Mouse (Mus musculus): ENCODE results near the gene Gm20479.

The Gm20479 gene

GRCm38 (mm10) chr7:27334405-27334911 lies 22.8 kb downstream of the Gm20479 start:
- no peak for DNase-seq (ENCODE audit: low read depth, low spot score)

DNA sequence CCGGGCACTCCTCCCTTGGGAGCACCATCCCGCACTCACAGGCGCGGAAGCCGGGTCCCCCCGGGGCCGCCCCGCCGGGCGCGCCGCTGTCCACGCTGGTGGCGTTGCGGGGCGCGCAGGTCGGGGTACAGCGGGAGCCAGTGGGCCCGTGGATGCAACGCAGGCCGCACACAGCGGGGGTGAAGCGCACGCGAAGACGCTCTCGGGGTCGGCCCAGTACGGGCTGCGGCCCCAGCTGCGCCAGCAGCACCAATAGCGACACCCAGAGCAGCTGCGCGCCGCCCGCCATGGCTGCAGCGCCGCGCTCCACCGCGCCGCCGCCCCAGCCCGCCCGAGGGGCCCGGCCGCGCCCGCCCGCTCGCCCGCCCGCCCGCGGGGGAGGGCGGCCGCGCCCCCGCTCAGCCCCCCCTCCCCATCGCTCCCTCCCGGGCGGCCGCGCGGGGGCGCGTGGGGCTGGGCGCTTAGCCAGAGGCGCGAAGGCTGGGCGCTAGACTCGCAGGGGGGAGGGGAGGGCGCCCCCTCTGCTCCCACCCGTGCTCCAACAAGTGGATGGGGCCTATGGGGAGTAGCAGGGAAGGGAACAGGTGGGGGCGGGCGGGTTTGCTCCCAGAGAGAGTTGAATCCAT lies 23.8 kb downstream of the Gm20479 start:
- no peak for DNase-seq (ENCODE audit: low read depth, low spot score)

- no peak for DNase-seq (ENCODE audit: low read depth, low spot score)
Observed at GRCm38 (mm10) chr7:27332353-27333199, 24.6 kb downstream of the Gm20479 start.

- DNase-seq (ENCODE audit: low read depth, low spot score), result no peak
Observed at GRCm38 (mm10) chr7:27331854-27332253, 25.4 kb downstream of the Gm20479 start.

- DNase-seq (ENCODE audit: low read depth, low spot score), result no peak
Observed at GRCm38 (mm10) chr7:27331541-27331851, 25.7 kb downstream of the Gm20479 start.

DNA sequence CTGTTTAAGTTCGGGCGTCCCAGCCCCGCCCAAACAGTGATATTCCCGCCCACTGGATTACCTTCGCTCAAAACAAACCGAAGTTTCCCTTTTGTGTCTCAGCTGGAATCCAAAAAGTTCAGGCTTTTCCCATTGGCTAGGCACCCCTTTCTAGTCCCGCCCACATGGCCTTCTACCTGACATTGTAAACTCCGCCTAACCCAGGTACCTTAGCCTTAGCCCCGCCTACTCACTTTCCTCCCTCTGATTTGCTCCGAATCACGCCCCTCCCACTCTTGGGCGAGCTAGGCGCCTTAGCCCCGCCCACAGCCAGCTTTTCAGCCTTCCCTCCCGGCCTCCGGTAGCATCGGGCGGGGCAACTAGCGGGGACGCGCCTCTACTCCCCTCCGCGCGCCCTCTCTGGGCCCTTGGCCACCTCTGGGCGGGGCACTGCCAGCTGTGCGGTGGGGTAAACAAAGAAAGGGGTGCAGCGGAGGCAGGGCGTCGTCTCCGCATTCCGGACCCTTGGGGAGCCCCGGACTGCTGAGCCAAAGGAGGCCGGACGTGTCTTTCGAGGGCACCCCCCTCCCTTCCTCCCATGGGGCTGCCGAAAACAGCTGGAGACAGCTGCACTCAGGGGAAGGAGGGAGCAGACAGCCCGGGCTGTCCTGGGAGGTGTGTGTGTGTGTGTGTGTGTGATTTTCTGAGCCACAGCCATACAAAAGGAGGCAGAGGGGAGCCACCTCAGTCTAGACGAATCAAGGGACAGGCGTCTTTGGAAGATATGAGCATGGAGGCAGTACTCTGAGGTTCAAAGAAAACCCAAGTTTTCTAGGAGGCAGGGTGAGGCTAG lies 26.3 kb downstream of the Gm20479 start:
- DNase-seq (ENCODE audit: low read depth, low spot score), result peak; percentile 99

DNA sequence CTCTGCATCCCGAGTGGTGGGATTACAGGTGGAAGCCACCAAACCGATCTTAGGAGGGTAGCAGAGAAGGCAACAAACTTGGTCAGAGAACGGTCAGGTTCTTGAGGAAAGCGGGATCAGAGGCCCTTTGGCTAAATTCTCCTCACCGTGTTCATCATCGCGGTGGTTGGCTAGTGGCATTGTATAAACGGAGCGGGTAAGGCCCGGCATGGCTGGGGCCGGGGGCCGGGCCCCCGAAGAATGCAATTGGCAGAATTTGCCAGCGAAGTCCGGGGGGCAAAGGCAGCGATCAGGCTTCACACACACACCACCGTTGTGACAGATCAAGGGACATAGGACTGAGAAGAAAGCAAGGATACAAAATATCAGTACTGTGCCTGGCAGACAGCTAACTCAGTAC lies 27.2 kb downstream of the Gm20479 start:
- no peak for DNase-seq (ENCODE audit: low read depth, low spot score)

- DNase-seq (ENCODE audit: low read depth, low spot score), result no peak
Observed at GRCm38 (mm10) chr7:27329326-27329947, 27.8 kb downstream of the Gm20479 start.

DNA sequence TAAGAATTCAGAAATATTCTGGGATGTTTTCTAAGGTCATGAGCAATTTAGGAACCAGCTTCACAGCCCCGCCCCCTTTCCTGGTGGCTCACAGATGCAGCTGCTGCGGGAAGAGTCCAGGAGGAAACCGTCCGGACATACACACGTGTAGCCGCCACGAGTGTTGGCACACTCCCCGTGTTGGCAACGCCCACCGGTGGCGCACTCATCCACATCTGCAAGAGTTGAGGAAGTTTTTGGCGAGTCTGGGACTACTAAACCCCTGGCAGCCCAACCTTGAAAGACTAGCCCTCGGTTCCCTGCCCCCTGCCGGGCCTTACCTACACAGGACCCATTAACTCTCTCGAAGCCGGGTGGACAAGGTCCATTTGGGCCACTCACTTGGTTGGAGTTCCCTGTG lies 28.6 kb downstream of the Gm20479 start:
- DNase-seq (ENCODE audit: low read depth, low spot score), result no peak

- no peak for DNase-seq (ENCODE audit: low read depth, low spot score)
Observed at GRCm38 (mm10) chr7:27328161-27328560, 29.1 kb downstream of the Gm20479 start.

- no peak for DNase-seq (ENCODE audit: low read depth, low spot score)
Observed at GRCm38 (mm10) chr7:27327500-27327899, 29.7 kb downstream of the Gm20479 start.

GRCm38 (mm10) chr7:27326101-27326880 lies 30.9 kb downstream of the Gm20479 start:
- DNase-seq (ENCODE audit: low read depth, low spot score), result no peak

GRCm38 (mm10) chr7:27325697-27326096 lies 31.5 kb downstream of the Gm20479 start:
- DNase-seq (ENCODE audit: low read depth, low spot score), result no peak

DNA sequence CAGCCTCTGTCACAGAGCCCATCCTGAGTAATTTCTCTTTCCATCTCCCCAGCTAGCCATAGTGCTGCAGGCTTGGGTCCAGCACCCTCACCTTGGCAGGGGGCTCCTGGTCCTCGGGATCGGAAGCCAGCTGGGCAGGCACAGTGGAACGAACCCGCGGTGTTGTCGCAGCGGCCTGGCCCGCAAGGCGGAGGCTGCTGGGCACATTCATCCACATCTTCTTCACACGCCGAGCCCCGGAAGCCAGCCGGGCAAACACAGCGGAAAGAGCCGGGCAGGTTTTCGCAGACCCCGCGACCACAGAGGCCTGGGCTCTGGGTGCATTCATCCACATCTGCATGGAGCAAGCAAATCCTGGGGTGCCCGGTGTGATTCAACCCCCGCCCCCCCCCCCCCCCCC lies 32.3 kb downstream of the Gm20479 start:
- DNase-seq (ENCODE audit: low read depth, low spot score), result no peak

DNA sequence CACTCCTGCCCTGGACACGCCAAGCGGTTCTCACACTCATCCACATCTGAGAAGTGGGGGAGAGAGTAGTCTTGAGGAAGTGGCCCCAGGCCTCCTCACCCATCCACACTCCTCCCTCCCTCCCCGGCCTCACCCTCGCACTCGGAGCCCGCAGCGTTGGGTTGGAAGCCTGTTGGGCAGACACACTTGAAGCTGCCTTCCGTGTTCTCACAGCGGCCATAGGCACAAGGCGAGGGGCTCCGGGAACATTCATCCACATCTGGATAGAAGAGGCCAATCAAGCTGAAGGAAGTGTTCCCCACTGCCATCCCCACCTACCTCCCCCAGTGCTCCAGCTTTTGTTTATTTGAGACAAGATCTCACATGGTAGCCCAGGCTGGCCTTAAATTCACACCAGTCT lies 33.1 kb downstream of the Gm20479 start:
- DNase-seq (ENCODE audit: low read depth, low spot score), result no peak

- DNase-seq (ENCODE audit: low read depth, low spot score), result no peak
Observed at GRCm38 (mm10) chr7:27323001-27323400, 34.2 kb downstream of the Gm20479 start.

DNA sequence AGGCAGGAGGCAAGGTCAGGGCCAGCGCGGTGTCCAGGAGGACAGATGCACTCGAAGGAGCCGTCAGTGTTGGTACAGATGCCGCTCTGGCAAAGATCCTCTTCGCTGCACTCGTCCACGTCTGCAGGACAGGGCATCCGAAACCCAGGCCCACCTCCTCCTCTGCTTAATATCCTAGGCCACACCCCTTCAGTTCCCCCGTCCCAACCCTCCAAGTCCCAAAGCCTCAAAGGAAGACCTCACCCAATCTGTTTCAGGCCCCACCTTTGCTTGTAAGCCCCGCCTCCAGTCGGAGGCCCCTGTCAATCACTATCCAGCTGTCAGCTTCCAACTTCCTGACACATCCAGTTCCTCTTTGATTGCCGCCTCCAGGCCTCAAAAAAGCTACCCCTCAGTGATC lies 34.9 kb downstream of the Gm20479 start:
- no peak for DNase-seq (ENCODE audit: low read depth, low spot score)

- DNase-seq (ENCODE audit: low read depth, low spot score), result no peak
Observed at GRCm38 (mm10) chr7:27319411-27319810, 37.8 kb downstream of the Gm20479 start.

GRCm38 (mm10) chr7:27315958-27316357 lies 41.3 kb downstream of the Gm20479 start:
- DNase-seq (ENCODE audit: low read depth, low spot score), result no peak

- no peak for DNase-seq (ENCODE audit: low read depth, low spot score)
Observed at GRCm38 (mm10) chr7:27314393-27314792, 42.8 kb downstream of the Gm20479 start.

All from WW6 (cell line).